Mouse (Mus musculus): ENCODE measurements around the gene Cox15. TPM values are rescaled to one million over a fixed set of nuclear protein-coding genes. Genes with fewer than 3 reads are reported as not detected.

Cox15 gene
- total RNA-seq, 2 experiments from 2014 or later = 13.0 to 16.6 TPM

DNA sequence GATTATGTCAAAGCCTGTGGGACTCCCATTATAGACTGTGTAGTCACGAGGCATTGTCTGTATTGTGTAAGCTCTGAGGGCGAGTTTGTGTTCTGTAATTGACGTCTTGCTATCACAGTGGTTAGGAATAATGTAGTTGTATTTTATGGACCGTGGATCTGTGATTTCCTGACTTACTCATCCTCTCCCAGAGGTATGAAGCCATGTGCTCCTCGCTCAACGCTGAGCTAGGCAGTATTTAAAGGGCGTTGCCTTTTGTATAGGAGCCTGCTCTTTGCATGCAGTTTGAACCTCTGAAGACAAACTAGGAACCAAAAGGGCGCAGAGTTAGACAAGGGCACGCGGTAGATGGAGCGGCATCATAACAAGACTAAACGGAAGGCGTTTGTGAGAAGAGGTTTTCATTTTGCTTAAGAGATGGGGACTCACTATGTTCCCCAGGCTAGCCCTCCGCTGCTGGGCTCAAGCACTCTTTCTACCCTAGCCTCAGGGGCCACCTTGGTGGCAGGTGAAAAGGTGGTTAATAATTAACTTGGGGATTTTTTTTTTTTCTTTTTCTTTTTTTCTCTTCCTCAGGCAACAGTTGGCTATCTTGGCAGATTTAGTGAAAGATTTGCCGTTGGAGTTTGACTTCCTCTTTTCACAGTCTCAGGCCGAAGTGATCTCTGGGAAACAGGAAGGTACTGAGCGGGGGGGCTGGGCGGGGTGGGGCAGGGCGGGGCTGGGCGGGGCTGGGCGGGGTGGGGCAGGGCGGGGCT, 41.5 kb downstream of the Cox15 start:
- no peak for DNase-seq (ENCODE audit: low spot score)

GRCm38 (mm10) chr19:43709317-43709716, 43.5 kb downstream of the Cox15 start:
- no peak for DNase-seq (ENCODE audit: low spot score)

GRCm38 (mm10) chr19:43708206-43708605, 44.6 kb downstream of the Cox15 start:
- no peak for DNase-seq (ENCODE audit: low spot score)

GRCm38 (mm10) chr19:43704787-43705497, 47.9 kb downstream of the Cox15 start:
- DNase-seq (ENCODE audit: low spot score) = no peak

DNA sequence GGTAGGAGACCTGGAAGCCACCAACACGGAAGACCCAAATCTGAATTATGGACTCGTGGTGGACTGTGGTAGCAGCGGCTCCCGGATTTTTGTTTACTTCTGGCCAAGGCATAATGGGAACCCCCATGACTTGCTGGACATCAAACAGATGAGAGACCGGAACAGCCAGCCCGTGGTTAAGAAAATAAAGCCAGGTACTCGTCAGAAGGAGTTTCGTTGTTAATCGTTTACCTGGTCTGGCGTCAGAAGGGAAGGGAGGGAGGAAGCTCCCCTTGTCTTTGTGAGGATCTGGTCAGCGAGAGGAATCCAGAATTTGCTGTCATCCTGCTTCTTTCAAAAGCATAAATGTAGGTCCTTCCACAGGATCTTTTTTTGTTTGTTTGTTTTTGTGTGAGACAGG, 48.6 kb downstream of the Cox15 start:
- DNase-seq (ENCODE audit: low spot score) = no peak

DNA sequence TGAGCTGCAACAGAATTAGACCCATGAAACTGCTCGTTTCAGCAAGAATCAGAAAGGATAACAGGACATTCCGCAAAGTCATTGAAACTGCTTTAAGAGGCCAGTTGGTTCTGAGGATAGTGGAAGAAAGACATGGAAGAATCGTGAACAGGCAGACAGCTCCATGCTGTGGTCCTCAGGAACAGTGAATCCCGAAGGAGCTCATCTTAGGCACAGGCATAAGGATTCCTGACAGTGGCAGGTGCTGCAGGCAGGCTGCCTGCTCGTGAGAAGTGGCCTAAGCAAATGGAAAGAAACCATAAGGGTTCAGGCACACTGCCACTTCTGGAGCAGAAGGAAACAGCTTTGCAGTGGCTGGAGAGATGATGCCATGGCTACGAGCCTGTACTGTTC, 53.0 kb downstream of the Cox15 start:
- no peak for DNase-seq (ENCODE audit: low spot score)

DNA sequence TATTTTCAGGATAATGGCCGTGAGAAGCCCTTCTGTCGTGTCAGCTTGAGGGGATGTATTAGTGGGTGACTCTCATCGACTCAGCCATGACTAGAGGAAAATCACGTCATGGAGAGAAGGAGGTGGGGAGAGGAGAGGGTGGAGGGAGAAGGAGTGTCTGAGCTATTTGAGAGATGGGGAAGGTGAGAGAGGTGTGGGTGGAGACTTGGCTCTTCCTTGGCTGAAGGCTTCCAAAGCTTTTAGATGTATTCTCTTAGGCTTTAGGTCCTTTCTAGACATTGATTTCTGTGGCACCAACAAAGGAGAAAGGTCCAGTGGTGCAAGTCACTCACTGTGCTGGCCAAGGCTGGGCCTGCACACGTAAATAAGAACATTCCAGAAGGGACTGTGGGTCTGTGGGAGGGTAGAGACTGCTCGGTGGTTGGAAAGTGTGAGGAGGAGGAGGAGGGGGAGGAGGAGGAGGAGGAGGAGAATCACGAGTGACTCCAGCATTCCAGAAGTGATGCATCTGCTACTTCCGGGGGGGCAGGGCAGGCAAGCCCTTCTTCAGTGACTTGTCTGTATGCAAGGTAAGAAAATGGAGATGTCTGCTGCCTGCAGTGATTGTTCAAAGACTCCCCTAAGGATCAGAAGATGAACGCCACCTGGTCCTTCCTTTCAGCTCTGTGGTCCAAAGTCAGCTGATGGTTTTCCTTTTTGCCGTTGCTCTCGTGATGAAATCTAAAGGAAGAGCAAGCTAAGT, 53.6 kb downstream of the Cox15 start:
- DNase-seq (ENCODE audit: low spot score) = no peak

- DNase-seq (ENCODE audit: low spot score) = no peak
Measured at GRCm38 (mm10) chr19:43697666-43698370, 55.0 kb downstream of the Cox15 start.

DNA sequence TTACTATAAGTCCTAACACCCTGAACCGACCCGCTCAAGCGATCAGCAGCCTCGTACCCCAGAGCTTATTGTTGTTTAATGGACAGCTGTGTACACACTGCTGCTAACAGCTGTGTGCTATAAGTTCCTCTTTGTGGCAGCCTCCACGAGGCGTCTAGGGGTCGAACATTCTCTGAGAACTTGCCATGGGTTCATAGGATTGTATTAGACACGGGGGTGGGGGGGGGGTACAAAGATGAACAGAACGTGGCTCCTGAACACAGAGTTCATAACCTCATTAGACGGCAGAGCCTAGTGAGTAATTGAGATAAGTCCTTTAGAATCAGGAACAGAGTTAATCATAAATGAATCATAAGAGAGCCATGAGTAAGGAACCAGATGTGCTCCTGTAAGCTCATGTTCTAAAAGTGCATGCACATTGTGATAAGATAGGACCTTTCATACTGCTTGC, 57.3 kb downstream of the Cox15 start:
- DNase-seq (ENCODE audit: low spot score) = no peak

DNA sequence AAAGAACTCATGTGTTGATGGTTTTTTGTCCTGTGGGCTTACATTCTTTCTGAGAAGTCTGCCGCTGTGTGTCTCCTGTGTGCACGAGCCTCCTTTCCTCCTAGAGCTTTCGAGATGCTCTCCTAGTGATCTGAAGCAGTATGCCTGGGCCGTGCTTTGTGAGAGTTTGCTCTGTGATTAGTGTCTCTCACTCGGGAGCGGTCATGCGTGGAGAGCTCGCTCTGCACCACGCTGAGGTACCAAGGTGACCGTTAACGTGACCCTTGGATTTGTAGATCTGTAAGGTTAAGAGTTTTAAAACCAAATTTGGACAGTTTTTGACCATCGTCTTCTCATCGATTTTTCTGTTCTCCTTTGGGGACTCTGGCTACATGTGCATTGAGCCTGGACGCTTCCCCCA, 60.0 kb downstream of the Cox15 start:
- no peak for DNase-seq (ENCODE audit: low spot score)

DNA sequence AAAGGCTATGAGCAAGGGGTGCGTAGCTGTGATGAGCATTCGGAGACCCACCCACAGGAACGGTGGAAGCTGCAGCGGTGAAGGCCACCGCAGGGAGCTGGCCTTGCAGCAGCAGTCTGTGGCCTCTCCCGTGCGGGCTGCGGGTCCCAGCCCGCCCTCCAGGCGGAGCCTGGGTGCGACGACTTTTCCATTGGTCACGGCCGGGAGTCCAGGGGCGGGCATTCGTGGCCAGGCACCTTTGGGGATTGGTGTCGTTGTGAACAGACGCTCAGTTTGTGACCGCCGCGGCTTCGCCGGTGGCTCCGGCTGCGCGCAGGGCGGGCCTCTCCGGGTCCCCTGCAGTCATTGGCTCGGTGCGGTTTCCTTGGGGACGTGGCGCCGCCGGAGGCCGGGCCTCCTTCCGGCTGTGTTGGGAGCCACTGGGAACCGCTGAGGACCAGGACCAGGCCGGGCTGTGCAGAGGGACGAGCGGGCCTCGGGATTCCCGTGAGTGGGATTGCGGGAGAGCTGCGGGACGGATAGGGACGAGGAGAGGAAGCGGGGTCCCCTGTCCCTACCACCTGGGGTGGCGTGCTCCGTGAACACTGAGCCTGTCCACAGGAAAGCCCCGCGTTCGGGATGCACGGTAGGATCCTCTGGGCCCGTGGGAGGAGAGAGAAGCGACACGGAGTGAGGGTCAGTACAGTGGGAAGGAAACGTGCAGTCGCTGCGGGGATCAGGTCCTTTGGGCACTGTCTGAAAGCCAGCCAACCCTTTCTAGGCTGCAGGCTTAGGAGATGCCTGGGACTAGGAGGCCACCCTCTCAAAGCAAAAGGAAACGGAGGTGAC, 63.2 kb downstream of the Cox15 start, which contains the start of gene Entpd7:
Gene Entpd7 (plus strand): TSS at position 254 of the 828 bp plus-strand sequence.
- DNase-seq (ENCODE audit: low spot score) = peak; percentile 97

Other genes with a start within 250 kb of the Cox15 start
- gene Got1, start 228.4 kb downstream of the Cox15 start, total RNA-seq (2021) = 100 to 1,000 TPM; 394 to 432 TPM
- gene Nkx2-3, start 140.7 kb downstream of the Cox15 start, total RNA-seq (2021) = not detected
- 10 to 100 TPM; 26.2 to 34.0 TPM for gene Slc25a28, start 78.1 kb downstream of the Cox15 start, total RNA-seq (2021)
- gene Entpd7, start 63.3 kb downstream of the Cox15 start, total RNA-seq (2021) = 1 to 10 TPM in 1 of 2 experiments, under 1 TPM in 1; 0.74 to 1.6 TPM
- 10 to 100 TPM; 17.8 to 18.1 TPM for gene Cutc, start within 50 bp of the Cox15 start, total RNA-seq (2021)
- under 1 TPM; 0.07 to 0.16 TPM for gene Abcc2, start 29.2 kb upstream of the Cox15 start, total RNA-seq (2021)
- 10 to 100 TPM; 12.0 TPM for gene Dnmbp, start 187.2 kb upstream of the Cox15 start, total RNA-seq (2021)
- gene Cpn1, start 233.6 kb upstream of the Cox15 start, total RNA-seq (2021) = under 1 TPM; 0.25 to 0.90 TPM